Mouse (Mus musculus): ENCODE data around the gene Atp8b3.

Atp8b3 gene

GRCm38 (mm10) chr10:80538710-80539394 is at the start of gene Atp8b3:
Atp8b3 (minus strand) TSS chr10:80539124.
- ATAC-seq (ENCODE audit: low TSS enrichment): no peak

- no peak for ATAC-seq (ENCODE audit: low TSS enrichment)
Measured at GRCm38 (mm10) chr10:80587305-80587657, 48.4 kb upstream of the Atp8b3 start.

- ATAC-seq (ENCODE audit: low TSS enrichment): no peak
Measured at GRCm38 (mm10) chr10:80586407-80587304, 47.7 kb upstream of the Atp8b3 start.

- no peak for ATAC-seq (ENCODE audit: low TSS enrichment)
Measured at GRCm38 (mm10) chr10:80585581-80585980, 46.7 kb upstream of the Atp8b3 start.

- ATAC-seq (ENCODE audit: low TSS enrichment): no peak
Measured at GRCm38 (mm10) chr10:80584642-80585552, 46.0 kb upstream of the Atp8b3 start.

- no peak for ATAC-seq (ENCODE audit: low TSS enrichment)
Measured at GRCm38 (mm10) chr10:80584045-80584488, 45.1 kb upstream of the Atp8b3 start.

- ATAC-seq (ENCODE audit: low TSS enrichment): no peak
Measured at GRCm38 (mm10) chr10:80583047-80583446, 44.1 kb upstream of the Atp8b3 start.

GRCm38 (mm10) chr10:80578911-80579310 is 40.0 kb upstream of the Atp8b3 start:
- 0 out of 2 replicates have a peak, but pooled peaks have one; percentile 13 for ATAC-seq (ENCODE audit: low TSS enrichment)

GRCm38 (mm10) chr10:80578131-80578750 is 39.3 kb upstream of the Atp8b3 start:
- ATAC-seq (ENCODE audit: low TSS enrichment): 0 out of 2 replicates have a peak, but pooled peaks have one; percentile 10

- ATAC-seq (ENCODE audit: low TSS enrichment): peak; percentile 26
Measured at GRCm38 (mm10) chr10:80577195-80578130, 38.5 kb upstream of the Atp8b3 start, which contains the start of gene Klf16. Klf16 (minus strand) TSS chr10:80577321.

GRCm38 (mm10) chr10:80576351-80577194 is 37.6 kb upstream of the Atp8b3 start:
- ATAC-seq (ENCODE audit: low TSS enrichment): no peak

GRCm38 (mm10) chr10:80575925-80576324 is 37.0 kb upstream of the Atp8b3 start:
- ATAC-seq (ENCODE audit: low TSS enrichment): no peak

- no peak for ATAC-seq (ENCODE audit: low TSS enrichment)
Measured at GRCm38 (mm10) chr10:80574896-80575295, 36.0 kb upstream of the Atp8b3 start.

GRCm38 (mm10) chr10:80573944-80574343 is 35.0 kb upstream of the Atp8b3 start:
- peak; percentile 29; the same call in 1 of the 2 replicates for ATAC-seq (ENCODE audit: low TSS enrichment)

GRCm38 (mm10) chr10:80572477-80572876 is 33.6 kb upstream of the Atp8b3 start:
- ATAC-seq (ENCODE audit: low TSS enrichment): no peak

GRCm38 (mm10) chr10:80570871-80571836 is 32.2 kb upstream of the Atp8b3 start:
- ATAC-seq (ENCODE audit: low TSS enrichment): no peak

- no peak for ATAC-seq (ENCODE audit: low TSS enrichment)
Measured at GRCm38 (mm10) chr10:80570419-80570818, 31.5 kb upstream of the Atp8b3 start.

- ATAC-seq (ENCODE audit: low TSS enrichment): no peak
Measured at GRCm38 (mm10) chr10:80569664-80570066, 30.7 kb upstream of the Atp8b3 start.
